Mouse (Mus musculus): ENCODE data around the gene Crk. TPM values are rescaled to one million over a fixed set of nuclear protein-coding genes. Genes with fewer than 3 reads are reported as not detected.
"Not testable (repeated sequence)": the region's sequence is repeated elsewhere in the genome, so short reads cannot be mapped to it uniquely, and the experiment has no call there.

Gene Crk
- total and polyA plus RNA-seq, 2 experiments from 2014 or later, result 82.5 to 111 TPM

GRCm38 (mm10) chr11:75684462-75684861, 5.4 kb downstream of the Crk start:
- no peak for TF ChIP-seq CTCF (IDR thresholded peaks at IDR 0.05; ENCODE audit: low read depth)
- Histone ChIP-seq H3K4me1 (ENCODE audit: insufficient read depth, low read length) (peaks cover 9% of the 10 kb centered on the region; the same call in 1 of the 2 replicates), H3K4me3 (ENCODE audit: low read length) (no peak overlapping the region), H3K36me3 (ENCODE audit: insufficient read depth, low read length) (no peaks in the 10 kb centered on the region), H3K4me2 (ENCODE audit: low read depth, low read length) (no peak overlapping the region), H3K27ac (no peak overlapping the region), H3K9ac (replicated peaks; ENCODE audit: low read length) (no peak overlapping the region), H3K9me3 (ENCODE audit: low read length) (no peaks in the 10 kb centered on the region), H3K27me3 (ENCODE audit: insufficient read depth, low read length) (no peaks in the 10 kb centered on the region)
- no peak for DNase-seq (ENCODE audit: low spot score)
- no peak for ATAC-seq
- WGBS, result 82% methylated on average over 5 of the region's 5 CpGs

- ATAC-seq, result no peak
- no peak for TF ChIP-seq CTCF (IDR thresholded peaks at IDR 0.05; ENCODE audit: low read depth)
- no peak overlapping the region for H3K9ac ChIP-seq (replicated peaks; ENCODE audit: low read length)
- no peak overlapping the region for H3K4me3 ChIP-seq (ENCODE audit: low read length)
- peaks cover 9% of the 10 kb centered on the region; the same call in 1 of the 2 replicates for H3K4me1 ChIP-seq (ENCODE audit: insufficient read depth, low read length)
- no peaks in the 10 kb centered on the region for H3K9me3 ChIP-seq (ENCODE audit: low read length)
- WGBS, result 76% methylated on average over 2 of the region's 2 CpGs
- no peaks in the 10 kb centered on the region for H3K36me3 ChIP-seq (ENCODE audit: insufficient read depth, low read length)
- no peak overlapping the region for H3K4me2 ChIP-seq (ENCODE audit: low read depth, low read length)
- DNase-seq (ENCODE audit: low spot score), result no peak
- H3K27ac ChIP-seq, result no peak overlapping the region
- H3K27me3 ChIP-seq (ENCODE audit: insufficient read depth, low read length), result no peaks in the 10 kb centered on the region
Measured at GRCm38 (mm10) chr11:75684956-75685355, 5.9 kb downstream of the Crk start.

GRCm38 (mm10) chr11:75687343-75687993, 8.4 kb downstream of the Crk start:
- Histone ChIP-seq H3K4me1 (ENCODE audit: insufficient read depth, low read length) (no peaks in the 10 kb centered on the region), H3K4me3 (ENCODE audit: low read length) (no peak overlapping the region), H3K4me2 (ENCODE audit: low read depth, low read length) (no peak overlapping the region), H3K27me3 (ENCODE audit: insufficient read depth, low read length) (no peaks in the 10 kb centered on the region), H3K27ac (no peak overlapping the region), H3K9me3 (ENCODE audit: low read length) (no peaks in the 10 kb centered on the region), H3K9ac (replicated peaks; ENCODE audit: low read length) (no peak overlapping the region), H3K36me3 (ENCODE audit: insufficient read depth, low read length) (peaks cover 6% of the 10 kb centered on the region; the same call in 1 of the 2 replicates)
- ATAC-seq, result no peak
- no peak for TF ChIP-seq CTCF (IDR thresholded peaks at IDR 0.05; ENCODE audit: low read depth)
- no peak for DNase-seq (ENCODE audit: low spot score)
- 84% methylated on average over 2 of the region's 2 CpGs for WGBS

DNA sequence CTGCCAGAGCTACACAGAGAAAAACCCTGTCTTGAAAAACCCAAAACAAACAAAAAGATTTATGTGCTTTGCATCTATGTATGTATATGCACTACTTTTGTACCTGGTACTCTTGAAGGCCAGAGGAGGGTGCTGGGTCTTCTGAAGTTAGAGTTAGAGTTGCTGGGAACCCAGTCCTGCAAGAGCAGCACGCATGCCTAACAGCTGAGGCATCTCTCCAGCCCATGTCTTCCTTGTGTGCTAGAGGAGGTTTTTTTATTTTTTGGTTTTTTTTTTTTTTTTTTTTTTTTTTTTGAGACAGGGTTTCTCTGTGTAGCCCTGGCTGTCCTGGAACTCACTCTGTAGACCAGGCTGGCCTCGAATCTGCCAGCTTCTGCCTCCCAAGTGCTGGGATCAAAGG, 9.1 kb downstream of the Crk start:
- ATAC-seq, result no peak

DNA sequence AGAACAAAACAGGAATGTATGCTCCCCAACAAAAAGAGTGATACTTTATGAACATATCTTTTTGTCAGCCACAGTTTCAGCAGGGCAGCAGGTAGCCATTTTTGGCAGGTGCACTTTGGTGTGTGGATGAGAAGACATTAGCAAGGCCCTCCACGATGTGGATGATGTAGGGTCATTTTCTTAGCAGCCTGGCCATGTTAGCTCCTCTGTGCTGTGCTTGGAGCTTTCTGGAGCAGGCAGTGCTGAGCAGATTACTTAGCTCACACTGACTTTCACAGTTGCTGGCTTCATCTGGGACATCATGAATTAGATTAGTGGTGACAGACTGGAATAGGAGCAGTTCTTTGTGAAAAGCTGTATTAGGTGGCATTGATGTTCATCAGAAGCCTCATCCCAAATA, 10.9 kb downstream of the Crk start:
- no peak overlapping the region for H3K27ac ChIP-seq
- H3K9me3 ChIP-seq (ENCODE audit: low read length), result no peaks in the 10 kb centered on the region
- peaks cover 21% of the 10 kb centered on the region; the same call in 1 of the 2 replicates for H3K36me3 ChIP-seq (ENCODE audit: insufficient read depth, low read length)
- no peaks in the 10 kb centered on the region for H3K27me3 ChIP-seq (ENCODE audit: insufficient read depth, low read length)
- H3K4me2 ChIP-seq (ENCODE audit: low read depth, low read length), result no peak overlapping the region
- no peak for TF ChIP-seq CTCF (IDR thresholded peaks at IDR 0.05; ENCODE audit: low read depth)
- 78% methylated on average over 1 of the region's 1 CpGs for WGBS
- no peak overlapping the region for H3K4me3 ChIP-seq (ENCODE audit: low read length)
- H3K9ac ChIP-seq (replicated peaks; ENCODE audit: low read length), result no peak overlapping the region
- DNase-seq (ENCODE audit: low spot score), result no peak
- H3K4me1 ChIP-seq (ENCODE audit: insufficient read depth, low read length), result no peaks in the 10 kb centered on the region
- ATAC-seq, result no peak

More for the DNA sequence above, 9.1 kb downstream of the Crk start:
- TF ChIP-seq CTCF (IDR thresholded peaks at IDR 0.05; ENCODE audit: low read depth), result no peak
- H3K4me2 ChIP-seq (ENCODE audit: low read depth, low read length), result no peak overlapping the region
- no peaks in the 10 kb centered on the region for H3K9me3 ChIP-seq (ENCODE audit: low read length)
- H3K27me3 ChIP-seq (ENCODE audit: insufficient read depth, low read length), result no peaks in the 10 kb centered on the region
- no peak for DNase-seq (ENCODE audit: low spot score)
- 87% methylated on average over 2 of the region's 2 CpGs for WGBS
- H3K9ac ChIP-seq (replicated peaks; ENCODE audit: low read length), result no peak overlapping the region
- H3K36me3 ChIP-seq (ENCODE audit: insufficient read depth, low read length), result peaks cover 9% of the 10 kb centered on the region; the same call in 1 of the 2 replicates
- no peak overlapping the region for H3K4me3 ChIP-seq (ENCODE audit: low read length)
- no peaks in the 10 kb centered on the region for H3K4me1 ChIP-seq (ENCODE audit: insufficient read depth, low read length)
- no peak overlapping the region for H3K27ac ChIP-seq

DNA sequence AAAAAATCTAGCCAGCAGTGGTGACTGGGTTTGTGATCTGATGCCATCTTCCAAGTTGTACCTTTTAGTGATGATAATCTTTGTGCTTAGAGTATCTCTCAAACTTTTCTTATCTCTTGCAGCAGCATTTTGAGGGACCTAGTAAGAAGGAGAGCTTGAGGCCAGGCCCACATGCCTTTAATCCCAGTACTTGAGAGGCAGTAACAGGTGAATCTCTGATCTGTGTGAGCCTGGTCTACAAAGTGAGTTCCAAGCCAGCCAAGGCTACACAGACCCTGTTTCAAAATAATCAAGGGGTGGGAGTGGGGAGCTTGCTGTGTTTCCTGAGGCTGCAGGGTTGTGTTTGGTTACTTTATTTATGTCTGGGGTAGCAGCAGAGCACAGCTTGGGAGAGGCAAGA, 12.0 kb downstream of the Crk start:
- no peak overlapping the region for H3K4me2 ChIP-seq (ENCODE audit: low read depth, low read length)
- no peaks in the 10 kb centered on the region for H3K9me3 ChIP-seq (ENCODE audit: low read length)
- H3K27ac ChIP-seq, result no peak overlapping the region
- no peaks in the 10 kb centered on the region for H3K27me3 ChIP-seq (ENCODE audit: insufficient read depth, low read length)
- H3K4me1 ChIP-seq (ENCODE audit: insufficient read depth, low read length), result no peaks in the 10 kb centered on the region
- H3K4me3 ChIP-seq (ENCODE audit: low read length), result no peak overlapping the region
- H3K36me3 ChIP-seq (ENCODE audit: insufficient read depth, low read length), result peaks cover 21% of the 10 kb centered on the region; the same call in 1 of the 2 replicates
- no peak overlapping the region for H3K9ac ChIP-seq (replicated peaks; ENCODE audit: low read length)
- no peak for TF ChIP-seq CTCF (IDR thresholded peaks at IDR 0.05; ENCODE audit: low read depth)
- ATAC-seq (no peak), DNase-seq (ENCODE audit: low spot score) (no peak)

DNA sequence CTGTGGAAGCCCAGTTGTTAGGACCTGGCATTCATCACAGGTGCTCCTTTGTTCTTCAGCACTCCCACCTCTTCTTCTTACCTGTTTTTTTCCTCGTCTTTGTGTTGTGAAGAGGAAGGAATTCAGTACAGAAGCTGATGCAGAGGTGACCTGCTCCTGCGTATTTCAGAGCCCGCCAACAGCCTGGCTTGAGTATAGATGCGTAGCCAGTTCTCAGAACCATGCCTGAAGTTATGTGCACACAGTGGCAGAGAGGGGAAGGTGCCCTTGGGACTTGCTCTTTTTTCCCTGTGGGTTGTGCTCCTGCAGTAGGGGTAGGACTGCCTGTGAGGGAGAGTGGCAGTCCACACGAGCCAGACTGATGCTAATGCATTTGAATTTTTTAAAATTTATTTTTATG, 14.5 kb downstream of the Crk start:
- Histone ChIP-seq H3K27me3 (ENCODE audit: insufficient read depth, low read length) (no peaks in the 10 kb centered on the region), H3K4me2 (ENCODE audit: low read depth, low read length) (no peak overlapping the region), H3K4me1 (ENCODE audit: insufficient read depth, low read length) (no peaks in the 10 kb centered on the region), H3K9ac (replicated peaks; ENCODE audit: low read length) (no peak overlapping the region), H3K36me3 (ENCODE audit: insufficient read depth, low read length) (peaks cover 28% of the 10 kb centered on the region; the same call in 1 of the 2 replicates), H3K27ac (no peak overlapping the region), H3K9me3 (ENCODE audit: low read length) (no peaks in the 10 kb centered on the region), H3K4me3 (ENCODE audit: low read length) (no peak overlapping the region)
- ATAC-seq (no peak), DNase-seq (ENCODE audit: low spot score) (no peak)
- WGBS, result 95% methylated on average over 5 of the region's 5 CpGs
- no peak for TF ChIP-seq CTCF (IDR thresholded peaks at IDR 0.05; ENCODE audit: low read depth)

DNA sequence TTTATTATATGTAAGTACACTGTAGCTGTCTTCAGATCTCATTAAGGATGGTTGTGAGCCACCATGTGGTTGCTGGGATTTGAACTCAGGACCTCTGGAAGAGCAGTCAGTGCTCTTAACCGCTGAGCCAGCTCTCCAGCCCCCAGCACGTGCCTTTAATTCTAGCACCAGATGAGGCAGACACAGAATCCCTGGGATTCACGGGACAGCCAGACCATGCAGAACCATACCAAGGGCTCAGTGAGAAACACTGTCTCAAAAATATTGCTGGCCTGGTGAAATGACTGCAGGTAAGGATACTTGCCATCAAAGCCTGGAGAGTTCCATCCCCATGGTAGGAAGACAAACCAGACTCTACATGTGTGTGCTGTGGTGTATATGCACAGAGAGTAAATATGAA, 18.4 kb downstream of the Crk start:
- not testable (repeated sequence) for H3K4me3 ChIP-seq (ENCODE audit: low read length); H3K4me2 ChIP-seq (ENCODE audit: low read depth, low read length); H3K27me3 ChIP-seq (ENCODE audit: insufficient read depth, low read length); ATAC-seq; H3K9me3 ChIP-seq (ENCODE audit: low read length); H3K9ac ChIP-seq (replicated peaks; ENCODE audit: low read length); H3K27ac ChIP-seq; DNase-seq (ENCODE audit: low spot score); H3K4me1 ChIP-seq (ENCODE audit: insufficient read depth, low read length)
- WGBS, result 92% methylated on average over 3 of the region's 3 CpGs
- H3K36me3 ChIP-seq (ENCODE audit: insufficient read depth, low read length), result peaks cover 35% of the 10 kb centered on the region; the same call in 1 of the 2 replicates

Measured in hindbrain, postnatal 0 days (tissue).